Mouse (Mus musculus) G1E (cell line): ENCODE data around the gene Srp54b.
"Not testable (repeated sequence)": the region's sequence is repeated elsewhere in the genome, so short reads cannot be mapped to it uniquely, and the experiment has no call there.

Experiments used
- CTCF ChIP-seq: IDR thresholded peaks from 2 replicates; pipeline ENCODE4 v1.5.1; 2012; ENCODE audit warnings: low read depth, low read length, inconsistent platforms, mixed read lengths
- GATA1 ChIP-seq: IDR thresholded peaks from 2 replicates; pipeline ENCODE4 v1.6.1; 2012; ENCODE audit warnings: borderline replicate concordance, low read length, inconsistent platforms, mixed read lengths
- TAL1 ChIP-seq: conservative IDR thresholded peaks from 2 replicates; pipeline ENCODE4 v1.6.1; 2012; ENCODE audit warnings: low read depth, low read length, inconsistent platforms, mixed read lengths

- not testable (repeated sequence) for TF ChIP-seq GATA1, CTCF, TAL1
Measured at GRCm38 (mm10) chr12:55199799-55200198, 44.9 kb downstream of the Srp54b start.
